Mouse (Mus musculus) olfactory bulb, adult 2 months (tissue): ENCODE measurements around the gene Ywhab. TPM values are rescaled to one million over a fixed set of nuclear protein-coding genes. Genes with fewer than 3 reads are reported as not detected.

Experiments used
- H3K27ac ChIP-seq: fragments of 200-500 bp; 2 replicates; pipeline ENCODE4 v1.5.1; 2012; ENCODE audit warnings: low read depth, low read length; ENCODE audit not compliant: insufficient read depth
- H3K4me1 ChIP-seq: fragments of 200-500 bp; 2 replicates; pipeline ENCODE4 v1.6.1; 2012; ENCODE audit warnings: low read length; ENCODE audit not compliant: control insufficient read depth, insufficient read depth
- H3K4me3 ChIP-seq: fragments of 200-500 bp; 2 replicates; pipeline ENCODE4 v1.5.1; 2012; ENCODE audit warnings: mild to moderate bottlenecking, low read depth, low read length, moderate library complexity; ENCODE audit not compliant: insufficient read depth
- CTCF ChIP-seq: fragments of 200-500 bp; IDR thresholded peaks from 2 replicates; pipeline ENCODE4 v1.5.1; 2012; ENCODE audit warnings: low read depth, mild to moderate bottlenecking, low read length, moderate library complexity; ENCODE audit not compliant: insufficient read depth
- POLR2A ChIP-seq: fragments of 200-500 bp; IDR thresholded peaks from 2 replicates; pipeline ENCODE4 v1.6.1; 2012; ENCODE audit warnings: mild to moderate bottlenecking, low read depth, low read length, moderate library complexity; ENCODE audit not compliant: insufficient read depth
- WGBS: fragments of 180-500 bp; shearing (Covaris S2); methylation state at CpG from one replicate; pipeline ENCODE4 v1.1.7; 2018; 5-methylcytosine and 5-hydroxymethylcytosine counted together
- polyA plus RNA-seq: library from polyadenylated mRNA; stranded (reverse); fragments of >200 nt; gene quantifications from 2 replicates; pipeline ENCODE4 v1.2.4, GENCODE M21; 2012; ENCODE audit warnings: low replicate concordance; ENCODE audit not compliant: missing spikeins, insufficient read depth, insufficient read length

Ywhab gene
- 463 TPM in 1 of 2 replicates, not detected in the other for polyA plus RNA-seq

DNA sequence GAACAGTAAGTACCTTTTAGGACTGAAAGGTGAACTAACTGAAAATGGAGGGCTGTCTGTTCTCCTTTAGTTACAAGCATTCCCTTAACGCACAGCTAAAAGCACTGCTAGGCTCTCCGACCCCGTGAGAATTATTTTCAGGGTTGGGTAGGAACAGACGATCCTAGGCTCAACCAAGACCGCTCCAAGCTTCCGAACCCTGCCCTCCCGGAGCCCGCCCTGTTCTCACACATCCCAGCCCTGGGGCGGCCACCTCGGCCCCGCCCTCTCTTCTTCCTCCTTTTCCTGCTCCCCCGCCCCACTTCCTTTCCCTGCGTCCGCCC lies at the start of gene Ywhab:
Ywhab (plus strand) TSS at position 307 of the 323 bp plus-strand sequence.
- WGBS = 0% methylated on average over 13 of the region's 14 CpGs
- TF ChIP-seq POLR2A (no peak), CTCF (no peak)
- peaks cover 5% of the 10 kb centered on the region for H3K4me1 ChIP-seq
- peak within 1 kb of the TSS; percentile 89 for H3K27ac ChIP-seq
- peak within 1 kb of the TSS; percentile 98 for H3K4me3 ChIP-seq

DNA sequence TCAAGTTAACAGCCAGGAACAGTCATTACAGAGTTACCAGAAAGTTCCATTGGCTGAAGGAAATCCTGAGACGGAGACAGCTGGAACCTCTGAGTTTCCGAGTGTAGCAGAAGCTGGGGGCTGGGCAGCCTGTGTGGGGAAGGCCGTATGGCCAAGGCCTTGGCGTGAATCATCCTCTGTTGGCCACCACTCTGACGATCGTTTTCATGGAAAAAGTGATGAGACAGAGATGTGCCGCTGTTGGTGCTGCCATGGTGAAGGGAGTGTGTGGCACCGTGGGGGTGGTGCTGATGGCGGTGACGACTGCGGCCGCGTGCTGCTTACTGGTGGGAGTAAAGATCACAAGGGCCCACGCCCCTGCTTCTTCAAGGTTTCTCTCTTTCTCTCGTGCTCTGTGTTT lies 48.5 kb upstream of the Ywhab start:
- Histone ChIP-seq H3K4me3 (no peak overlapping the region), H3K4me1 (peaks cover 13% of the 10 kb centered on the region), H3K27ac (no peak overlapping the region)
- 76% methylated on average over 15 of the region's 15 CpGs for WGBS
- no peak for TF ChIP-seq CTCF
- TF ChIP-seq POLR2A = no peak

DNA sequence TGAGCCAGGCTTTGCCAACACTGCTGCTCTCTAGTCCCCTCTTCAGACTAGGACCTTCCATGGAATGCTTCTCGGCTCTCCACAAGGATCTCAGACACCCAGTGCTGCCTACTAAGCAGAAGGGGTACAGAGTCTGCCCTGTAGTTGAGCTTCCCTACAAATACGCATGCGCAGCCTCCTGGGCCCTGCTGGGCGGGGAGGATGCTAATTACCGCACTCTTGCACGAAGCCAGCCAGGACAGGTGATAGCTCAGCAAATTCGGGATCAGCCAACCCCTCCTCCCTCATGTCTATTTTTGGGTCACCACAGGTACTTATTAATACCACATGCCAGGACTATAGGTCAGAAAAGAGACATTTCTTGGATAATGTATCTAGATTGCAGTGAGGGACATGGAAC lies 46.8 kb upstream of the Ywhab start:
- H3K4me1 ChIP-seq = peaks cover 13% of the 10 kb centered on the region
- TF ChIP-seq CTCF = no peak
- TF ChIP-seq POLR2A = no peak
- 77% methylated on average over 7 of the region's 7 CpGs for WGBS
- H3K4me3 ChIP-seq = no peak overlapping the region
- H3K27ac ChIP-seq = no peak overlapping the region

DNA sequence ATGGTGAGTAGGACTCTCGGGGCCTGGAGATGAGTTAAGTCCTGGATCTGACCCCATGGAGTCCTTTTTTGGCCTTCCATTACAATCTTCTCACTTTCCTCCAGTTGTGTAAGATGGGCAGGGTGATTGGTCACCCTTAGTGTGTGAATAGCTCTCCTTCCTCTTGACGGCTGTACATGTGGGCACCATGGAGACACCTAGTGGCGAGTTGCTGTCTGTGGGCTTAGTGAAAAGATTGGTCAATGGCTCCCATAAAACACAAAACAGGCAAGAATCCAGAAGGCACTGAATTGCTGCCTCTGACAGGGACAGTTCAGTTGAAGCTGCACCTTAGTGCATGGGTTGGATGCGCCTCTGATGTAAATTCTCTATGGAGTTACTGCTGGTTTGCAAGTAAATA lies 43.0 kb upstream of the Ywhab start:
- Histone ChIP-seq H3K4me3 (no peak overlapping the region), H3K4me1 (peaks cover 8% of the 10 kb centered on the region), H3K27ac (no peak overlapping the region)
- 34% methylated on average over 4 of the region's 4 CpGs for WGBS
- no peak for TF ChIP-seq CTCF

DNA sequence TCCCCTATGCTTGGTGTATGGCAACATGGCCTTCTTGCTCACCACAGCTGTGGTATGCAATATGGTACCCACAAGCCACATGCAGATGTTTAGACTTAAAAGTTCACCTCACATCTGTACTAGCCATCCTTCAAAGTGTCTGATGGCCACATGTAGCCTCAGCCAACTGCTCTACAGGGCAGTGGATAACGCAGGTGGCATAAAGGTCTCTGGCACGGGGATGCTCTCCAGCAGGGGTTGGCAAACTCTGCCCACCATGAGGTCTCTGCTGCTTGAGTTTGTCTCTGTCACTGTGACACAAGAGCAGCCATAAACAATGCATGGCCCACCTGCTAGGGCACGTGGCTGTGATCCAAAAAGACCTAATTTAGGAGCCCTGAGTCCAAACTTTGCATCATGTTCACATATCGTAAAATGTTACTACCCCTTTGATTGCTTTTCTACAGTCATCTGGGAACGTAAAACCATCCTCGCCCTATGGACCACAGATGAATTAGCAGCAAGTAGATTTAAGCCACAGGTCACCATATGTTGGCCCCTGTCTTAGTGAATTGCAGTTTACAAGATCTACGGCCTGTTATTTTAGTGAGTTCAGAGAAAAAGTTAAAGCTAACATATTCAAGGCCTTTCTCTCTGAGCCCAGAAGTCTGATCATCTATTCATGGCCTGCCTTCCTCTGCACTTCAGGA lies 41.0 kb upstream of the Ywhab start:
- Histone ChIP-seq H3K4me3 (no peak overlapping the region), H3K4me1 (no peaks in the 10 kb centered on the region), H3K27ac (no peak overlapping the region)
- no peak for TF ChIP-seq CTCF
- 90% methylated on average over 7 of the region's 7 CpGs for whole genome bisulfite sequencing

DNA sequence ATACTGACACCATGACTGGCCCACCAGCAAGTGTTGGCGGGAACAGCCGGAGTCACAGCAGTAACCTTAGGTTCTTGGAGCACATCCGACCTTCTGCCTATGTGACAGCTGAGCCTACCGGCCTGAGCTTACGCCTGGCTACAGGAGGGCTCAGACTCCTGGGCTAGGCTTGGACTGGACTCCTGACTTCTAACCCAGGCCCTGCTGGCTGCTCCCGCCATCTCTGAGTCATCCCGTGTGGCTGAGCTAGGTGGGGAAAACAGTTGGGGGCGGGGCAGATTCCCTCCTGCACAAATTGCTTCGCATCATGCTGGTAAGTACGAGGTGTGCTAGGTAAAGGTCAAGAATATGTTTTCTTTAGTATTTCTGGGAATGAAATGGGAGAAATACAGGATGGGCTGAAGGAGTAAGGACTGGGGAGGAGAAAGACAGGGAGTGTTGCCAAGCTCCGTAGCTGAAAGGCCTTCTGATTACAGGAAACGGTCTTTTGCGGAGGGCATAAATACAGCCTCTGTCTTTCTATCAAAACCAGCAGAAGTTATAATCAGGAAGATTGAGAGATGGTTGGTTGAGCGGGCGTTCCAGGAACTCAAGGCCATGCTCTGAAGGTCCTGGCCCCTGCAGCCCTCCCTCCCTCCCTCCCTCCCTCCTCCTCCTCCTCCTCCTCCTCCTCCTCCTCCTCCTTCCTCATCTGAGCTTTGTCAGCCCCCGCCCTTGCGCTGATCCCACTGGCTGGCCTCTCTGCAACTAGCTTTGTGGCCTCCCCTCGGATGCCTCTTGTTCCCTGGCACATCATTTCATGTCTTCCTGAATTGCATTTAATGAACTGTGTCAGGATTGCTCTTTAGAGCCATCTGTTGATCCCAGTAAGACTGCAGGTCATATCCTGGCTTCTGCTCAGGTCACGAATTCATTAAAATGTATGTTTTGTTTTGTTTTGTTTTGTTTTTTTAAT lies 29.9 kb upstream of the Ywhab start:
- WGBS = 61% methylated on average over 19 of the region's 19 CpGs
- no peak overlapping the region for H3K4me3 ChIP-seq
- H3K4me1 ChIP-seq = peaks cover 3% of the 10 kb centered on the region
- no peak overlapping the region for H3K27ac ChIP-seq
- TF ChIP-seq CTCF (no peak), POLR2A (no peak)

DNA sequence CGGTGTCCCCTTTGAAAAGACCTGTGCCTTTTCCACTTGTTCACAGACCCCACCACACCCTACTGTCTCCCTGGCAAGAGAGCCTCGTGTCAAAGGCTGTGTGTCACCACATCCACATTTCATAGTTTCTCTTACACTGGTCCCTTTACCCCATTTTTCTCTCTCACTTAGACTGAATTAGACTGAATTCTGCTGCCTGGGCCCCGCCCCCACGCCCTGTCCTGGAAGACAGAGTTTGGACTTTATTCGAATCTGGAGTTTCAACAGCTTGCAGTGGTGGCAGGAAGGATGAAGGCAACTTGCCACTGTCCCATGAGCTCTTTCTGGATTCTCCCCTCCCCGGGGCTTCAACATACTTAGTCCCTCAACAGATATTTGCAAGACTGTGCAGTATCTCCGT lies 29.1 kb upstream of the Ywhab start:
- H3K27ac ChIP-seq = no peak overlapping the region
- TF ChIP-seq CTCF (no peak), POLR2A (no peak)
- peaks cover 3% of the 10 kb centered on the region for H3K4me1 ChIP-seq
- WGBS = 81% methylated on average over 7 of the region's 7 CpGs
- H3K4me3 ChIP-seq = no peak overlapping the region

DNA sequence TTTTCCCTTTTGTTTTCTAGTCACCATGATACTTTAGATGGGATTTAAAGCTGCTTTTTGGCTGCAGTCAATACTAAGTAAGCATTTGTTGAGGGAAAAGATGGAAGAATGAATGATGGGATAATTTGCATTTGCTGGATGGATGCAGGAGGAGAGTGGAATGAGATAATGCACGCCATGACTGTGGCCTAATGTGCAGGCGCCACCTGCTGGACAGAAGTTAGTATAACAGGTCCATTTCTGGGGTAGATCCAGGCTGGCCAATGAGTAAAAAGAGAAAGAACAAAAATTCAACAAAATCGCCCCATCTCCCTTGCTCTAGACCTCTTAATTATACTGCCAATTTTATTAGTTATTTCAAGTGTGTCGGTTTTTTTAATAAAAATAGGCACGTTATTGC lies 26.2 kb upstream of the Ywhab start:
- H3K27ac ChIP-seq = no peak overlapping the region
- TF ChIP-seq POLR2A (no peak), CTCF (no peak)
- H3K4me1 ChIP-seq = peaks cover 3% of the 10 kb centered on the region
- WGBS = 2% methylated on average over 5 of the region's 5 CpGs
- no peak overlapping the region for H3K4me3 ChIP-seq

DNA sequence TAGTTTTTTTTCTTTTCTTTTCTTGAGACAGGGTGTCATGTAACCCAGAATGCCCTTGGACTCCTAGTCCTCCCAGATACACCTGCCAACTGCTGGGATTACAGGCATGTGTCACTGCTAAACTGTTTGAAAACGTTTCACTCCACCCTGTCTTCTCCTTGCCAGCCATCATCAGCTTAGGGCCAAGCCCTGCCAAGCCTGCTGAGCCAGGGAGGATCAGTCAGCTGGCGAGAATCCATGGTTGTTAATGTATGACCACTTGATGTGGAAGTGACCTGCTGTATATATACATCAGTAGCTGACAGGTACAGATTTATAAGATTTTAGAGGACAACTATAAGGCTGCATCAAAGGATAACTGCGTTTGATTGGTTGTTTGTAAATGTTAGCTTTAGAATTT lies 24.4 kb upstream of the Ywhab start:
- Histone ChIP-seq H3K4me3 (no peak overlapping the region), H3K4me1 (no peaks in the 10 kb centered on the region), H3K27ac (no peak overlapping the region)
- 65% methylated on average over 3 of the region's 3 CpGs for WGBS
- TF ChIP-seq POLR2A (no peak), CTCF (no peak)
